Mouse (Mus musculus) cerebellum, postnatal 14 days (tissue): ENCODE data around the gene Olfr1284.
"Not testable (repeated sequence)": the region's sequence is repeated elsewhere in the genome, so short reads cannot be mapped to it uniquely, and the experiment has no call there.

Experiments used
- DNase-seq, 2 experiments: peaks; one replicate each; pipeline ENCODE4 v3.0.0; 2021; ENCODE audit warnings: mixed read lengths in 2 of 2

The Olfr1284 gene

GRCm38 (mm10) chr2:111375222-111375621 is at the start of gene Olfr1284:
TSS of gene Olfr1284 (plus strand) at chr2:111375522.
- no peak for DNase-seq

- DNase-seq: no peak
These were observed 49.1 kb upstream of the Olfr1284 start, which contains the start of gene Olfr1281 for GRCm38 (mm10) chr2:111326220-111326619. TSS of gene Olfr1281 (plus strand) at chr2:111326520.

DNA sequence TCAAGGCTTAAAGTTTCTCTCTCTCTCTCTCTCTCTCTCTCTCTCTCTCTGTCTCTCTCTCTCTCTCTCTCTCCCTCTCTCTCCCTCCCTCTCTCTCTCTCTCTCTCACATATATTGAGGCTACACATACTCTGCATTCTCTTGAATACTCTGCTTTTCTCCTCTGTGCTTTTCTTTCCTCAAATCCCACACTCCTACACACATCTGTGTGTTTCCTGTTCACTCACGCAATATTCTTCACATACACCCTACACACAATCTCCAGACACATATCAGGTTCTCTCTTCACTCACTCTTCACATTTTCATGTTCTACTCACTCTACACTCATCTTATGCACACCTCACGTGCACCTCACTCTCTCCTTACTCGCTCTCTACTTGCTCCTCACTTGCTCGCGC is 41.6 kb upstream of the Olfr1284 start:
- not testable (repeated sequence) for DNase-seq

GRCm38 (mm10) chr2:111335976-111336375 is 39.3 kb upstream of the Olfr1284 start, which contains the start of gene Olfr1282:
TSS of gene Olfr1282 (minus strand) at chr2:111336076.
- no peak for DNase-seq

DNA sequence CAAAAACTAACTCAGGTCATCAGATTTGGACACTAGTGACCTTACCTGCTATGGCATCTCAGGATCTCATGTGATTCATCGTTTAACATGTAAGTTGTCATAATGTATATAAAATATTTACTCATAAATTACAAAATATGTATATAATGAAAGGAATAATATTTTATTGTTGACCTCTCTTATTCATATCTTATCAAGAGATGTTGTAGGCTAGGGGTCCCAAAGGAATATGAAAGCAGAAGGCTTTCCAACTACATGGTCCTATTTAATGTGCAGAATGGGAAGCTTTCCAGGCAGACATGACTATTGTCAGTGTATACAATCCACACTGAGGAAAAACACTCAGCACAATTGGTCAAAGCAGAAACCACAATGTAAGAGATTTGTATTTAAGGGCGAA is 8.8 kb upstream of the Olfr1284 start, which contains the start of gene Olfr1283:
Gene Olfr1283 (plus strand): TSS at position 301 of the 400 bp plus-strand sequence.
- DNase-seq: no peak

DNA sequence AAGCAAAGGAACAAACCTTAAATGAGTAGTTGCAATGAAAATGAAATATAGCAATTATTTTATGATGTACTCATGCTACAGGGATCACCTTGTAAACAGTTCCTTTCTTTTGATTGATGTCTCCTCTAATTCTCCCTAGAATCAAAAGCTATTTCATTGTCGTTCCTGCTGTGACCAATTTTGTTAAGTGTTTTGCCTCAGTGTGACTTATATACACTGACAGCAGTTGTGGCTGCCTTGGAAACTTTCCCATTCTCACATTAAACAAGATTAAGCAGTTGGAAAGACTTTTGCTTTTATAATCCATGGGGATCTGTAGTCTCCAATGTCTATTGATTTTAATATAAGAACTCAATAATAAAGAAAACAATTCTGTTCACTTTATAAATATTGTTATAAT is 47.6 kb downstream of the Olfr1284 start, which contains the start of gene Olfr1286:
Gene Olfr1286 (minus strand): TSS at position 185 of the 400 bp plus-strand sequence.
- no peak for DNase-seq
